Mouse (Mus musculus) adipose tissue, adult 10 weeks (tissue): ENCODE data around the gene Arhgef11. TPM values are rescaled to one million over a fixed set of nuclear protein-coding genes. Genes with fewer than 3 reads are reported as not detected.

ENCODE experiments used
- polyA plus RNA-seq: library from polyadenylated mRNA; stranded (reverse); fragments of 350-450 nt; fragmentation: Illumina TruSeq; extraction: RNeasy Lipid Tissue Mini Kit (QIAGEN cat#74804); gene quantifications from one replicate; pipeline ENCODE4 v1.2.3, GENCODE M21; 2014; ENCODE audit warnings: low read depth, low replicate concordance

The Arhgef11 gene
- polyA plus RNA-seq: 21.8 TPM

DNA sequence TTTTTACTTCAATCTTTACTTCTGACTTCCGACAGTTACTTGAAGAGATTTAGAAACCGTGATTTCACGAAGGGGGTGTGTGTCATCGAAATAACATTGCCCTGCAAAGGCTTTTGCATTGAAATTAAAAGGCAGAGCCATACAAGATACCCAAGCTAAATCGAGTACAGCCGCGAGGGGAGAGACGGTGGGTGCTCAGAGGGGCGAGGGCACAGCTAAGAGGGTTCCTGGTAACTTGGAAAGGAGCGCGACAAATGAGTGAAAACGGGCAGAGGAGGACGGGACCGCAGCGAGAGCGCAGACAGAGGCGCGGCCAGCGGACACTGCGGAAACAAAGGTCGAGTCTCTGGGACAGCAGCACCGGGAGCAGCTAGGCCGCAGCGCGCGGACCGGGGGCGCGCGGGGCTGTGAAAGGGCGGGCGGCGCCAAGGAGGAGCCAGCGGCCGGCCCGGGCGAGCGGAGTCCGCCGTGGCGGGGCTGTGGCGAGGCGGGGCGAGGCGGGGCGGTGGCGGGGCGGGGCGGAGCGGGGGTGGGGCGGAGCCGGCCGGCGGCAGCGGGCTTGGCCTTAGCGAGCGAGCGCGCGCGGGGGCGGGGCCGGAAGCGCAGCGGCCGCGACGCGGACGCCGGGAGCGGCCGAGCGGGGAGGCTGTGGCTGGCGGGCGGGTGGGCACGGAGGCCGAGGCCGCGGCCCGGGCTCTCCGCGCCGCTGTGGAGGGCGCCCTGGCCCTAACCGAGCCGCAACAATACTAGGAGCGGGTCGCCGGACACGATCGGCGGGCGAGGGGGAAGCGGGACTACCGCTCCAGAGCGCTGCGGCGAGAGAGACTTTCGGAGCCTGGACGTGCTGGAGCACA, at the start of gene Arhgef11:
Gene Arhgef11 (plus strand): TSS at position 603 of the 854 bp plus-strand sequence.

DNA sequence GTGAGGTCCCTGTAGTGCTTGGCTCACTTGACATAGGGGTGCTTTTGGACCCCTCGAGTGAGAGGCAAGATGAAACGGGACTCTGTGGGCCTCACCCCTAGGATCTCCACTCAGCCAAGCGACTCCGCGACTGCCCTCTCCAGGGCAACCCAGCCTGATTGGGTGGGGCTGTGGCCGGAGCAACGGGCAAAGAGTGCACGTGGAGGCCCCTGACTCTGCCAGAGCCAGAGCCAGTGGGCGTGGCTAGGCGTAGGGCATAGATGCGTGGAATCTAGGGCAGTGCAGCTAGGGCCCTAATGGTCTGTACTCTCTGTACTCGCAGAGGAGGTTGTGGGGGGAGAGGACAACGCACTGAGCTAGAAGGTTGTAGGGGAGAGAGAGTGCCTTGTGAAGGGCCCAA, 131.1 kb downstream of the Arhgef11 start, which contains the start of gene Lrrc71:
Gene Lrrc71 (minus strand): TSS at position 195 of the 400 bp plus-strand sequence.

Other genes starting within 250 kb of the Arhgef11 start
- gene Fcrl1, start 241.2 kb upstream of the Arhgef11 start, polyA plus RNA-seq: 0.97 TPM
- gene Fcrl5, start 181.8 kb upstream of the Arhgef11 start, polyA plus RNA-seq: not detected
- gene Etv3, start 92.2 kb upstream of the Arhgef11 start, polyA plus RNA-seq: 20.9 TPM
- 6.5 TPM for gene Lrrc71, start 131.1 kb downstream of the Arhgef11 start, polyA plus RNA-seq
- gene Ntrk1, start 177.6 kb downstream of the Arhgef11 start, polyA plus RNA-seq: 1.3 TPM
- 2.8 TPM for gene Insrr, start 179.4 kb downstream of the Arhgef11 start, polyA plus RNA-seq
- gene Pear1, start 206.7 kb downstream of the Arhgef11 start, polyA plus RNA-seq: 39.1 TPM
- 0.55 TPM for gene Sh2d2a, start 229.2 kb downstream of the Arhgef11 start, polyA plus RNA-seq